Mouse (Mus musculus) heart, adult 2 months (tissue): ENCODE measurements around the gene Ctse.

Experiments
- CTCF ChIP-seq: fragments of 200-600 bp; IDR thresholded peaks from 2 replicates; pipeline ENCODE4 v1.8.1; 2022; ENCODE audit warnings: antibody characterized with exemption, mild to moderate bottlenecking, moderate library complexity
- EP300 ChIP-seq: fragments of 200-500 bp; IDR thresholded peaks from 2 replicates; pipeline ENCODE4 v1.6.1; 2011; ENCODE audit warnings: low read depth, low read length, control low read depth; ENCODE audit not compliant: insufficient read depth

GRCm38 (mm10) chr1:131642251-131642650 is 4.1 kb downstream of the Ctse start:
- no peak for TF ChIP-seq CTCF
- TF ChIP-seq EP300, result no peak
